Mouse (Mus musculus): ENCODE data around the gene Pcx. TPM values are rescaled to one million over a fixed set of nuclear protein-coding genes. Genes with fewer than 3 reads are reported as not detected.

Gene Pcx
- polyA plus RNA-seq, 1 experiment from 2014 or later, result 14.1 TPM

GRCm38 (mm10) chr19:4555086-4555485 is 44.8 kb downstream of the Pcx start:
- ATAC-seq (replicated peaks; ENCODE audit: extremely low read depth, insufficient read depth, low FRiP score), result no peak
- H3K36me3 ChIP-seq (ENCODE audit: control insufficient read depth, insufficient read depth), result no peaks in the 10 kb centered on the region
- no peaks in the 10 kb centered on the region for H3K27me3 ChIP-seq (ENCODE audit: control insufficient read depth, insufficient read depth, low read length)
- H3K27ac ChIP-seq (ENCODE audit: low read length), result no peak overlapping the region
- peaks cover 13% of the 10 kb centered on the region for H3K4me1 ChIP-seq (ENCODE audit: control insufficient read depth, insufficient read depth, low read length)
- H3K4me3 ChIP-seq (ENCODE audit: low read length), result no peak overlapping the region
- WGBS, result 69% methylated on average over 7 of the region's 7 CpGs
- H3K4me2 ChIP-seq (ENCODE audit: low read depth, low read length), result no peak overlapping the region
- no peaks in the 10 kb centered on the region for H3K9me3 ChIP-seq (replicated peaks; ENCODE audit: control insufficient read depth, low read length)
- no peak overlapping the region for H3K9ac ChIP-seq (ENCODE audit: low read length)

- Histone ChIP-seq H3K36me3 (ENCODE audit: control insufficient read depth, insufficient read depth) (no peaks in the 10 kb centered on the region), H3K27ac (ENCODE audit: low read length) (no peak overlapping the region), H3K4me2 (ENCODE audit: low read depth, low read length) (no peak overlapping the region), H3K27me3 (ENCODE audit: control insufficient read depth, insufficient read depth, low read length) (no peaks in the 10 kb centered on the region), H3K9me3 (replicated peaks; ENCODE audit: control insufficient read depth, low read length) (no peaks in the 10 kb centered on the region), H3K4me3 (ENCODE audit: low read length) (no peak overlapping the region), H3K9ac (ENCODE audit: low read length) (no peak overlapping the region), H3K4me1 (ENCODE audit: control insufficient read depth, insufficient read depth, low read length) (peaks cover 13% of the 10 kb centered on the region)
- ATAC-seq (replicated peaks; ENCODE audit: extremely low read depth, insufficient read depth, low FRiP score), result no peak
- WGBS, result 86% methylated on average over 2 of the region's 2 CpGs
Observed at GRCm38 (mm10) chr19:4556787-4557186, 46.5 kb downstream of the Pcx start.

GRCm38 (mm10) chr19:4557796-4558569 is 47.7 kb downstream of the Pcx start:
- Histone ChIP-seq H3K27me3 (ENCODE audit: control insufficient read depth, insufficient read depth, low read length) (no peaks in the 10 kb centered on the region), H3K9me3 (replicated peaks; ENCODE audit: control insufficient read depth, low read length) (no peaks in the 10 kb centered on the region), H3K4me2 (ENCODE audit: low read depth, low read length) (no peak overlapping the region), H3K4me3 (ENCODE audit: low read length) (no peak overlapping the region), H3K27ac (ENCODE audit: low read length) (peak overlapping the region; percentile 18; the same call in 1 of the 2 replicates), H3K4me1 (ENCODE audit: control insufficient read depth, insufficient read depth, low read length) (peaks cover 13% of the 10 kb centered on the region), H3K36me3 (ENCODE audit: control insufficient read depth, insufficient read depth) (no peaks in the 10 kb centered on the region), H3K9ac (ENCODE audit: low read length) (no peak overlapping the region)
- ATAC-seq (replicated peaks; ENCODE audit: extremely low read depth, insufficient read depth, low FRiP score), result peak; percentile 37; the same call in 1 of the 2 replicates
- 56% methylated on average over 8 of the region's 8 CpGs for WGBS

- H3K9ac ChIP-seq (ENCODE audit: low read length), result no peak overlapping the region; the same call in 1 of the 2 replicates
- H3K36me3 ChIP-seq (ENCODE audit: control insufficient read depth, insufficient read depth), result no peaks in the 10 kb centered on the region
- H3K4me1 ChIP-seq (ENCODE audit: control insufficient read depth, insufficient read depth, low read length), result peaks cover 13% of the 10 kb centered on the region
- 37% methylated on average over 3 of the region's 3 CpGs for WGBS
- ATAC-seq (replicated peaks; ENCODE audit: extremely low read depth, insufficient read depth, low FRiP score), result peak; percentile 73
- no peak overlapping the region for H3K4me3 ChIP-seq (ENCODE audit: low read length)
- no peaks in the 10 kb centered on the region for H3K9me3 ChIP-seq (replicated peaks; ENCODE audit: control insufficient read depth, low read length)
- H3K27me3 ChIP-seq (ENCODE audit: control insufficient read depth, insufficient read depth, low read length), result no peaks in the 10 kb centered on the region
- H3K4me2 ChIP-seq (ENCODE audit: low read depth, low read length), result no peak overlapping the region
- H3K27ac ChIP-seq (ENCODE audit: low read length), result peak overlapping the region; percentile 18; the same call in 1 of the 2 replicates
Observed at GRCm38 (mm10) chr19:4558570-4558955, 48.3 kb downstream of the Pcx start.

- H3K4me3 ChIP-seq (ENCODE audit: low read length), result no peak overlapping the region
- ATAC-seq (replicated peaks; ENCODE audit: extremely low read depth, insufficient read depth, low FRiP score), result no peak
- H3K27ac ChIP-seq (ENCODE audit: low read length), result peak overlapping the region; percentile 33; the same call in 1 of the 2 replicates
- WGBS, result 46% methylated on average over 3 of the region's 3 CpGs
- no peaks in the 10 kb centered on the region for H3K27me3 ChIP-seq (ENCODE audit: control insufficient read depth, insufficient read depth, low read length)
- H3K4me1 ChIP-seq (ENCODE audit: control insufficient read depth, insufficient read depth, low read length), result peaks cover 13% of the 10 kb centered on the region
- H3K36me3 ChIP-seq (ENCODE audit: control insufficient read depth, insufficient read depth), result no peaks in the 10 kb centered on the region
- no peaks in the 10 kb centered on the region for H3K9me3 ChIP-seq (replicated peaks; ENCODE audit: control insufficient read depth, low read length)
- H3K4me2 ChIP-seq (ENCODE audit: low read depth, low read length), result no peak overlapping the region
- H3K9ac ChIP-seq (ENCODE audit: low read length), result no peak overlapping the region
Observed at GRCm38 (mm10) chr19:4559011-4559410, 48.7 kb downstream of the Pcx start.

GRCm38 (mm10) chr19:4559588-4559987 is 49.3 kb downstream of the Pcx start:
- 70% methylated on average over 2 of the region's 2 CpGs for WGBS
- no peaks in the 10 kb centered on the region for H3K36me3 ChIP-seq (ENCODE audit: control insufficient read depth, insufficient read depth)
- H3K27ac ChIP-seq (ENCODE audit: low read length), result no peak overlapping the region
- no peak for ATAC-seq (replicated peaks; ENCODE audit: extremely low read depth, insufficient read depth, low FRiP score)
- no peaks in the 10 kb centered on the region for H3K27me3 ChIP-seq (ENCODE audit: control insufficient read depth, insufficient read depth, low read length)
- H3K4me2 ChIP-seq (ENCODE audit: low read depth, low read length), result no peak overlapping the region
- no peak overlapping the region for H3K4me3 ChIP-seq (ENCODE audit: low read length)
- no peak overlapping the region for H3K9ac ChIP-seq (ENCODE audit: low read length)
- H3K4me1 ChIP-seq (ENCODE audit: control insufficient read depth, insufficient read depth, low read length), result peaks cover 13% of the 10 kb centered on the region
- no peaks in the 10 kb centered on the region for H3K9me3 ChIP-seq (replicated peaks; ENCODE audit: control insufficient read depth, low read length)

GRCm38 (mm10) chr19:4560205-4560604 is 49.9 kb downstream of the Pcx start:
- H3K9me3 ChIP-seq (replicated peaks; ENCODE audit: control insufficient read depth, low read length), result no peaks in the 10 kb centered on the region
- H3K4me2 ChIP-seq (ENCODE audit: low read depth, low read length), result no peak overlapping the region
- no peak overlapping the region for H3K27ac ChIP-seq (ENCODE audit: low read length)
- no peak overlapping the region for H3K9ac ChIP-seq (ENCODE audit: low read length)
- 77% methylated on average over 5 of the region's 5 CpGs for WGBS
- H3K36me3 ChIP-seq (ENCODE audit: control insufficient read depth, insufficient read depth), result no peaks in the 10 kb centered on the region
- peaks cover 13% of the 10 kb centered on the region for H3K4me1 ChIP-seq (ENCODE audit: control insufficient read depth, insufficient read depth, low read length)
- no peaks in the 10 kb centered on the region for H3K27me3 ChIP-seq (ENCODE audit: control insufficient read depth, insufficient read depth, low read length)
- no peak for ATAC-seq (replicated peaks; ENCODE audit: extremely low read depth, insufficient read depth, low FRiP score)
- H3K4me3 ChIP-seq (ENCODE audit: low read length), result no peak overlapping the region

GRCm38 (mm10) chr19:4565678-4566077 is 55.4 kb downstream of the Pcx start:
- H3K9me3 ChIP-seq (replicated peaks; ENCODE audit: control insufficient read depth, low read length), result no peaks in the 10 kb centered on the region
- no peaks in the 10 kb centered on the region for H3K27me3 ChIP-seq (ENCODE audit: control insufficient read depth, insufficient read depth, low read length)
- no peak for ATAC-seq (replicated peaks; ENCODE audit: extremely low read depth, insufficient read depth, low FRiP score)
- H3K4me2 ChIP-seq (ENCODE audit: low read depth, low read length), result no peak overlapping the region
- 89% methylated on average over 5 of the region's 5 CpGs for WGBS
- H3K4me3 ChIP-seq (ENCODE audit: low read length), result no peak overlapping the region
- H3K36me3 ChIP-seq (ENCODE audit: control insufficient read depth, insufficient read depth), result no peaks in the 10 kb centered on the region
- H3K4me1 ChIP-seq (ENCODE audit: control insufficient read depth, insufficient read depth, low read length), result peaks cover 3% of the 10 kb centered on the region; the same call in 1 of the 2 replicates
- H3K9ac ChIP-seq (ENCODE audit: low read length), result no peak overlapping the region
- H3K27ac ChIP-seq (ENCODE audit: low read length), result no peak overlapping the region

GRCm38 (mm10) chr19:4566880-4567279 is 56.6 kb downstream of the Pcx start:
- Histone ChIP-seq H3K4me3 (ENCODE audit: low read length) (no peak overlapping the region), H3K36me3 (ENCODE audit: control insufficient read depth, insufficient read depth) (no peaks in the 10 kb centered on the region), H3K27ac (ENCODE audit: low read length) (no peak overlapping the region), H3K4me2 (ENCODE audit: low read depth, low read length) (no peak overlapping the region), H3K27me3 (ENCODE audit: control insufficient read depth, insufficient read depth, low read length) (no peaks in the 10 kb centered on the region), H3K9ac (ENCODE audit: low read length) (no peak overlapping the region), H3K4me1 (ENCODE audit: control insufficient read depth, insufficient read depth, low read length) (peaks cover 3% of the 10 kb centered on the region; the same call in 1 of the 2 replicates), H3K9me3 (replicated peaks; ENCODE audit: control insufficient read depth, low read length) (no peaks in the 10 kb centered on the region)
- WGBS, result 81% methylated on average over 2 of the region's 2 CpGs
- no peak for ATAC-seq (replicated peaks; ENCODE audit: extremely low read depth, insufficient read depth, low FRiP score)
